Mouse (Mus musculus) spleen, postnatal 4 days (tissue): ENCODE measurements at regions not wholly inside any gene's neighbourhood (a gene's known extent, or its start where the extent isn't known, plus 50 kb on each side); places are given as distances from the start of the nearest gene placed in this dataset.

Experiments
- DNase-seq, 2 experiments: peaks; one replicate each; pipeline ENCODE4 v3.0.0; 2022; ENCODE audit warnings: low spot score in 2 of 2

DNA sequence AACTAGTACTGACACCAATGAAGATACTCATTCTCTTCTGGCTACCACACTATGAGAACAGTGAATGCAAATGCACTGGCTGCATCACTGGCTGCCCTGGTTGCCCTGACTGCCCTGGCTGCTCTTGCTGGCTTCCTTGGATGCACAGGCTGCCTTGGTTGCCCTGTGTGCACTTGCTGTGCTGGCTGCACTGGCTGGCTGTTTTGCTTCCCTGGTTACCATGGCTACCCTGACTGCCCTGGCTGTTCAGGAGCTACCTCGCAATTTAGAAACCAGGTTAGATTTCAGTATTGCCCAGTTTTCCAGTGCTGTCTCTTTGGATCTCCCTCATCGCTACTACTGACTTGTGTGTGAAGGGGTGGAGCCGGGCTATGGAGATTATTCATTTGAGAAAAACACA, 175.7 kb downstream of the Fat4 start:
- no peak for DNase-seq

DNA sequence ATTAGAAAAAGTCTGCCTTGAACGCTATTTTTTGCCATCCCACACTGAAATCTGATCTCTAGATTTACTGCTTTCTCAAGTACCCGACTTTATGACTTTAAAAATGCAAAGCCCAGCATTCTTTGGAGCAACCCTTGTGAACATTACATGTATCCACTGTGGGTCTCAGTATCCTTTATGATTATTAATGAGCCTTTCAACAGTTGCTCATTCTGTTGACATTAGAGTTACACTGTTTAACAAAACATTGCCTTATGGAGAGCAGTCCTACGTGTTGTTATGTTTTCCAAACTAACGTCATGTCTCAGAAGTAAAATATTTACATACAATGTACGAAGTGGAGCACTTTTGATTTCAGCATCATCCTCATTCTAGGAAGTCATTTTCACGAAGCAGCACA, 178.7 kb downstream of the Fat4 start:
- DNase-seq = no peak

GRCm38 (mm10) chr3:39069011-39069410, 182.3 kb downstream of the Fat4 start:
- DNase-seq = no peak

DNA sequence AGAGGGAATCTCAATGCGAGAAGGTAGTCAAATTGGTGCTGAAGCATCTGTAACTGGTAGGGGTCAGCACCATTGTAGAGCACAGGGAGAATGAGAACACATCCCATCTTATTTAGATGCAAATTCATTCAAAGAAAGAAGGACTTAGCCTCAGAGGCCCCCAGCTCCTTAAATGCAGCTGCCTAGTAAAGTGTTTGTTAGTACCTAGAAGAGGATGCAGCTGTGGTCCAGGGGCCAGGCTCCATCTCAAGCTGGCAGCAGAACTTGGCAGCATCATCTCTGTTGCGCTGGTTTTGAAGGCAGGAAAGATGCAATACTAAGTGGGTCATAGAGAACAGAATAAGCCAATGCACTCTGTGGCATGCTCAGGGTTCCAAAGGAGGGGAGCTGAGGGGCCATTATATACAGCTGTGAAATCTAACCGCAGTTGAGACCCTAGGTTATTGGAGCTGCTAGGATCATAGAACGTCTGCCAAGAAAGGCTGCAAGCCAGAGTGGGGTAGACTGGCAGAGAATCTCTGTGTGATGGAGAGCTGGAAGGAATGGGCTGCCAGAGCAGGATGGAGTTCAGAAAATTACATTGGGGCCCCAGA, 196.0 kb downstream of the Fat4 start:
- no peak for DNase-seq

GRCm38 (mm10) chr3:39088948-39089347, 202.2 kb downstream of the Fat4 start:
- DNase-seq = no peak

DNA sequence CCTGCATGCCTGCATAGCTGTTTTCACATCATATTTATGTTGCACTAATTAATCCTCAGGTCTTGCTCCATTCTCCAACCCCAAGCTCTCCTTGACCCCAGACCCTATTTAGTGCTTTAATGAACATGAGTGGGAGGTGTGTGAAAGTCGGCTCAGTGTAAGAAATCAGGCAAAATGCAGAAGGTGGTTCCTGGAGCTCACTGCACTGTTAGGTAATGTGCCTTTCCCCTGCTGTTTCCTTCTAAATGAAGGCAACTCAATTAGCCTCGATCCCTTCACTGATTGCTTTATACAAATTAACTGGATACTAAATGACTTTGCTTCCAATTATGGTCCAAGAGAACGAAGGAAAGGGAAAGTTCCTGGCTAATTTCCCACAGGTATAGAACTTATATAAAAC, 215.6 kb downstream of the Fat4 start:
- DNase-seq = no peak

- no peak for DNase-seq
These were observed 223.1 kb downstream of the Fat4 start for GRCm38 (mm10) chr3:39109756-39110392.

DNA sequence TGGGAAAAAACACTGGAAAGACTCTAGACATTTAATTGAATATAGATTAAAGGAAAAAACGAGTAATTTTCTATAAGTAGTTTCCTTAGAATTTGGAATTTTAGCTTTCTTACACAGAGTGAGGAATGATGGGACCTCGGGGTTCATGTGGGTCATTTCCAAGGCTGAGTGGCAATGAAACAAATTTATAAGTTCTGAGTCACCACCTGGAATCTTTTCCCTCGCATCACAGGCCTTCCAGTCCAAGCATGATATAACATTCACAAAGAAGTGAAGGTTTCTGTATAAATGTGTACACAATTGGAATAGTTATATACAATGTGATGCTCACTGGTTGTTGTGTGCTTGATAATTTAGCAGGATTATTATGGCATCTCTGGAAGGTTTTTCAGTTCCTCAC, 227.3 kb downstream of the Fat4 start:
- DNase-seq = no peak

DNA sequence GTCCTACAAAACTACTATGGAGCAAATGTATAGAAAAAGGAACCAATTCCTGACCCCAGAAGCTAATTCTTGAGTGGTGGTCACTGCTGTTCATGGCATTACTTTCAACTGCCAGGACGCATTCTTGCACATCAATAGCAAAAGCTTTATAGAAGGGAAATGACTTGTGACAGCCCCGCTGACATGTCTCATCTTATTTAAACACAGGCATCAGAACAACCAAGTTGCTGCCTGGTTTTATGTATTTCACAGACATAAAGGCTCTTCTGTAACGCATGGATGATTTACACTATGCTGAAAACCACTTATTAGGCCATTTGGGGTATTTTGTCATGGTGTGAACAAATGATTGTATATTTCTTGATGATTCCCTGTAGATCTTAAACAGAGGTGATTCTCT, 228.1 kb downstream of the Fat4 start:
- no peak for DNase-seq

- DNase-seq = no peak
These were observed 228.7 kb downstream of the Fat4 start for GRCm38 (mm10) chr3:39115441-39115840.

- no peak for DNase-seq
These were observed 235.5 kb downstream of the Fat4 start for GRCm38 (mm10) chr3:39122250-39122649.

- no peak for DNase-seq
These were observed 243.8 kb downstream of the Fat4 start for GRCm38 (mm10) chr3:39130532-39130931.

DNA sequence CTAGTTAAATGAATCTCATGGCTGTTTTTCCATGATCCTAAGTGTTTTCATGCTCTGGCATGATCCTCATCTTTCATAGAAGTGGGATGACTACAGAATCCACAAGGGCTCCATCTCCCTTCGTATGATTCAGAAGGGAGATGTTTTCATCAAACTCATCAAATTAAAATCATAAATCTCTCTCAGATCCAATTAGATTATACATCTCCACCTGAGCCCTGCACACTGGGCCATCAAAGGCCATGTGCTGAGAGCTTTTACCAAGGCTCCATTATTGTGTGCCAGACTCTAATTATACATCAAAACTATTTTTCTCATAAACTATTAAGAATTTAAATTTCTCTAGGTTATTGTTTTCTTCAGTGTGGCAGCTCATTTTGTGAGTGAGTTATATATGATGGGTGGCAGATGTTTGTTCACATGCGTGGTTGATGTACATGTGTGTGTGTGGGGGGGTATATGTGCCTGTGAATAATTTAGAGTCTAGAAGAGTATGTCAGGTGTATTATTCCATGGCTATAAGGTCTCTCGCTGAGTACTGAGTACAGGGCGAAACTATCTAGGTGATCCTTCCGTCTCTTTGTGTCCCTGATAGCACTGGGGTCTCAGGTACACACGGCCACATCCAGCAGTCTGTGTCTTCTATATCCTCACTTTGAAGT, 278.4 kb downstream of the Fat4 start:
- DNase-seq = no peak

- DNase-seq = no peak
These were observed 295.9 kb downstream of the Fat4 start for GRCm38 (mm10) chr3:39182646-39183045.

- DNase-seq = no peak
These were observed 308.4 kb downstream of the Fat4 start for GRCm38 (mm10) chr3:39195102-39195501.

DNA sequence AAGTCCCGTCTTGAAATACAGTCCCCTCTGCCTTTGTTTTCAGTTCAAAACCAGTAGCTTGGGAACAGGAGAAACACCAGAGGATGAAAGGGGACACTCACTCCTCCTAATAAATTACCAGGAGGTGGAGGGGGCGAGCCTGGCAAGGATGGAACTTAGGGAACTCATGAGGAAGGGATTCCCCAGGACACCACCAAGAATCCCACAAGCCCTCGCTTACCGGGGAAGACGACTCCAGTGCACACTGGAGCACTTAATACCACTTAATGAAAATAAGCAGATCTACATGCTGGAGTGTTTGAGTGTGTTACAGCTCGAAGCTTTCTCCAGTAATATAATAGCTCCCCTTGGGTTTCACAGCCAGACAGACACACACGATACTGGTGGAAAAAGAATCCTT, 315.9 kb downstream of the Fat4 start:
- no peak for DNase-seq

DNA sequence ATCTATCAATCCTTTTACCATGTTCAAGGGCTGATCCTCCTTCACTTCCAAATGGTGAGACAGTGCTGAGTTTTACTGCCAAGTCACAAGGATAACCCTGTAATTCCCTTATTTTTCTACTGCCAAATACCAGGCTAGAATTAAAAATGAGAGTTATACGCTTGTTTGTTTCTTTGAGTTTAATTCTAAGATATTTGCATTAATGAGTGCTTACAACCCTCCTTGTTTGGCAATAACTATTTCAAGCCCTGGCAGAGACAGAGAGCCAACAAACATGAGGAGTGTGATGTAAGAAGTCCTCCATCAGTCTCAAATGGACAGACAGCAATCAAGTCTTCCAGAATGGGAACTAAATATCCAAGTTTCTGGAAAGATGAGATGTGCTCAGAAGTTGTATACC, 321.9 kb downstream of the Fat4 start:
- no peak for DNase-seq

DNA sequence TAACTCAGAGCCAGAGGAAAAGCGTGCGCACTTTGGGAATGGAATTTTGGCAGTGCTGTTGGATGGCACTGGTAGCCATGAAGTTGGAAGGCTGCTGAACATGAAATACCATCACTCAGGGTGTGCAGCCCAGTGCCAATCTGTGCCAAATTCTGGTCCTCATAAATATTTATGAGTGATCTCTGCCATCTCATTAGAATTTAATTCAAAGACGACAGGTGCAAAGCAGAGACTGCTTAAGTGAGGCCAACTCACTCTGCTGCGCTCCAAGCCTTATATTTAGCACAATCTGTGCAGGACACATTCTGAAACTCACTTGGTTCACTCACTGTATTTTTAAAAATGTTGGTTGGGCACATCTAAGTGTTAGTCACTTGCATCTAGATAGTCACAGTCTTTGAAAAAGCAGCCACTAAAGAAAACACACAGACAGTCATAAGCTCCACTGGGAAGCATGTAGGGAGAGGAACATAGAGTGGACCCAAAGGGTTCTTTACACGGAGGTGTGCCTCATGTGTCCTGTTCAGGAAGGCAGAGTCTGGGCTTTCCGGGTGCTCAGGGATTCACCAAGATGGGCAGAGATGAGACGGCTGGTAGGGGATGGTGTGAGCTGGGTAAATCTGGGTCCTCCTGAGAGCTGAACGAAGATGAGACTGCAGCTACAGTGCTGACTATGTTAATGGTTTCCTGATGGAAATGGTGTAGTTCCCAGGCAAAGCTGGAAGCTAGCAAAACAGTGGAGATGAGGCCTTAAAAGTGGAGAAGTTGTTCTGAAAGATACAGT, 322.8 kb downstream of the Fat4 start:
- no peak for DNase-seq

- no peak for DNase-seq
These were observed 324.9 kb downstream of the Fat4 start for GRCm38 (mm10) chr3:39211670-39212069.

DNA sequence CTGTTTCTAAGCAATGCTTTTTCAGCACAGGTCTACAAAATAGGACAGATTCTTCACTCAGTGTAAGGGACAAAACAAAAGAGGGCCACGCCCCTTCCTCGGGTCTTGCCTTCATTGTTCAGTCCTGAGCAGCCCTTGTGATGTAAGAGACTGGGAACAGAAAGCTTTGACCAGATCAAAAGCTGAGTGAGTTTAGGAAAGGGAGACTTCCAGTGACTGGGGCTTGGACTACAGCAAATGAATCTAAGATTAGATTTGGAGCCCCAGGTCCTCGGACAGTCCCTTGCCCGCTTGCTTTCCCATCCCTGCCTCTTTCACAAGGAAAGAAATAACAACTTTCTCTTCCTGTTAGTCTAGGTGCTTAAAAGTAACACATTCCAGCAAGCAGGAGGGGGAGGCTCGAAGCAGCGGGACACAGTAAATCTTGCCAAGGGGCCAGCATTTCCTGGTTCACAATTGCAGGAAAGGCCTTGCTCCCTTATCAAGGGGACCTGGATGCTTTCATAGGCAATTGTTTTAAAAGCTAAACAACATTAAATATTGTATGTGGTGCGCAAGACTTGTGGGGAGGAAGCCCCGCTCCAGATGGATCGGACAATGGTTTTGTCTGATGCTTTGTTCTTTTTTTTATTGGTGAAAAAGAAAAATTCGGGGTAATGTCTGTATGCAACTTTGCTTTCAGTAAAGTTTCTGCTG, 333.4 kb downstream of the Fat4 start:
- no peak for DNase-seq

- DNase-seq = no peak
These were observed 333.9 kb downstream of the Fat4 start for GRCm38 (mm10) chr3:39220707-39221034.

DNA sequence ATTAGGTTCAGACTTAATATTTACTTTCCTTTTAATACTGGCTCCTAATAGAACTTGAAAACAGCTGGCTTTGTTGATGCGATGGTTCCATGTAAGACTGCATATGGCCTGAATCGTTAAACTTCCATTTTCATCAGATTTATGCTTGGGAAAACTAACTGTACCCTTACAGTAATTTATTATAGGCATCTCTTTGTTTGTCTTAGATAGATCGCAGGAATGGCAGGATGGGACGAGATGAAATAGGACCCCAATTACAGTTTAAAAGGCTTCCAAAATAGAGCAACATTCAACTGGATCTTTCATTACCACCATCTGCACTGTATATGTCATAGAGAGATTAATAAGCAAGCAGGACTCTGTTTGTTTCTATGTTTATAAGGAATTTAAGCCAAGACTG, 335.3 kb downstream of the Fat4 start:
- DNase-seq = no peak
